Mouse (Mus musculus) cerebellum, postnatal 14 days (tissue): Measurements from ENCODE around the gene Lpar3.

Source experiments
- DNase-seq, 2 experiments: peaks; one replicate each; pipeline ENCODE4 v3.0.0; 2021; ENCODE audit warnings: mixed read lengths in 2 of 2

Lpar3 gene

DNA sequence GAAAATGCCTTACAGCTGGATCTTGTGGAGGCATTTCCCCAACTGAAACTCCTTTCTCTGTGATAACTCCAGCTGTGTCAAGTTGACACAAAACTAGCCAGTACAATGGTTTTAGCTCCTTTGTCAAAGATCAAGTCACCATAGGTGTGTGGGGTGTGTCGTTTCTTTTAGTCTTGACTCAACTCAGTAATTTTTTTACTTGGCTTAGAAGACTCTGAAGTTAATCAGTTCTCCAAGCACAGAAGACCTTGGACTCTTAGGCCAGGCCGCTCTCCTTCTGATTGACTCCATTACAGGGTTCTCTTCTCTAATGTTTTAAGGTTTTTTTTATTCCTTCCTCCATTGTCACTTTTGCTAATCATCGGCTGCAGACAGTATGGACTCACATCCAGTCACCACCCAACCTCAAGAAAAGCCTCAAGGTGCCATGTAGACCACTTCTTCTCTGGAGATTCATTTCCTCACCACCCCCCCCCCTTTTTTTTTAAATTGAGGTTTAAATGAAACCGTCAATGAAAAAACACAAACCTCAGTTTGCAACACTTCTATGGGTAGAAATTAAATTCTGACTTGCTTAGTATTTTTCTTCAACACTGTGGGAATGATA lies 9.5 kb upstream of the Lpar3 start:
- no peak for DNase-seq

DNA sequence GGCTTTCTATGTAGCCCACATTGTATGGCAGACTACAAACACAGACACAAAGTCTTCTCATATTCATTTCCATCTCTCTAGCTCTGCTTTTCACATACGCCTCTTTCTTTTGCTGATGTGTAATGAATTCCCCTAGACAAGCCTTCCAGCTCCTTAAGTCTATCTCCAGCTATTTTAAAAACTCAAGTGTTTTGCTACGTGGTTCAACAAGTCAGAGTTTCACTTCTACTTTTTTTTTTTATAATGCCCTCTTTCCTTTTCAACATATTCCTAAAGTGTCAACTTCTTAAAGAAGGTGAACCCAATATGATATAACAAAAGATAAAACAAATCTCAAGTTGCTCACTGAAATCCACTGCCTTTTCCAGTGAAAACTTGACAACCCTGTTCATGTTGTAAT lies 8.8 kb upstream of the Lpar3 start:
- DNase-seq, result no peak

- no peak for DNase-seq
Observed at GRCm38 (mm10) chr3:146213336-146213735, 7.4 kb upstream of the Lpar3 start.

- no peak for DNase-seq
Observed at GRCm38 (mm10) chr3:146216561-146216960, 4.2 kb upstream of the Lpar3 start.

- DNase-seq, result no peak
Observed at GRCm38 (mm10) chr3:146224271-146224670, 3.5 kb downstream of the Lpar3 start.

GRCm38 (mm10) chr3:146225061-146225761 lies 4.4 kb downstream of the Lpar3 start:
- DNase-seq, result no peak

- DNase-seq, result no peak
Observed at GRCm38 (mm10) chr3:146227427-146227826, 6.7 kb downstream of the Lpar3 start.

GRCm38 (mm10) chr3:146228559-146229310 lies 8.0 kb downstream of the Lpar3 start:
- no peak for DNase-seq

- DNase-seq, result no peak
Observed at GRCm38 (mm10) chr3:146232708-146233107, 11.9 kb downstream of the Lpar3 start.

- DNase-seq, result no peak
Observed at GRCm38 (mm10) chr3:146233741-146234140, 13.0 kb downstream of the Lpar3 start.

GRCm38 (mm10) chr3:146234530-146234929 lies 13.8 kb downstream of the Lpar3 start:
- DNase-seq, result no peak

DNA sequence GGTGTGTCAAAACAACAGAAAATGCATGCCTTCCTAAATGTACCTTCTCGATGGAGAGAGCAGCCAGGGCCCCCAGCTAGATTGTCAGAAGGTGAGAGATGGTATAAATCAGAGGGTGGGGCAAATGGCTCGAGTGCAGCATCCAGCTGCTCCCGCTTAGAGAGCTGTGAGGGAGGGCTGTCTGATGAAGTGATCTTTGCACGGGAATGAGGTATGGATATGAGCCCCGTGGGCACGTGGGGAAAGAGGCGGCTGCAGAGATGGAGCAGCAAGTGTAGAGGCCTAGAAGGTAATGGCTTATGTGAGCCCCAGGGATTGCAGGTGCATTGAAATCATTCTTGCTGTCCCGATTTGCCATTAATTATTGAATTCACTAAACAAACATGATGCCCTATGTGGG lies 15.5 kb downstream of the Lpar3 start:
- DNase-seq, result no peak

DNA sequence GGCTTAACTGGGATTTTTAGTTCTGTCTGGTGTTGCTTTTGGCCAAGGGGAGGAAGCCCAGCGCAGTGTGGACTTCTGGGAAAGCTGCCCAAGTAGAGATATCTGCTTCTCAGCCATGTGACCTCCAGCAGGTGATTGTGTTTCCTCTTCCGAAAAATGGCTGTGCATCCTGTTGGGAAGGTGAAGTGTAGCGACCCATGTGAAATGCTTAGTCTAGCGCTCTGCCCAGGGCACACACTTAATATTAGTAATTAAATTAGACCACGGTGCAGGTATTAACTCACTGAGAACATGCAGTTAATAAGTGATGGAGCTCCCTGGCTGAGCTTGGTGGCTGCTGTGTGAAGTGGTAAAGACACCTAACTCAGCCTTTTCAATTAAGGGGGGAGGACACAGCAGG lies 16.9 kb downstream of the Lpar3 start:
- peak; percentile 45 to 48 for DNase-seq

DNA sequence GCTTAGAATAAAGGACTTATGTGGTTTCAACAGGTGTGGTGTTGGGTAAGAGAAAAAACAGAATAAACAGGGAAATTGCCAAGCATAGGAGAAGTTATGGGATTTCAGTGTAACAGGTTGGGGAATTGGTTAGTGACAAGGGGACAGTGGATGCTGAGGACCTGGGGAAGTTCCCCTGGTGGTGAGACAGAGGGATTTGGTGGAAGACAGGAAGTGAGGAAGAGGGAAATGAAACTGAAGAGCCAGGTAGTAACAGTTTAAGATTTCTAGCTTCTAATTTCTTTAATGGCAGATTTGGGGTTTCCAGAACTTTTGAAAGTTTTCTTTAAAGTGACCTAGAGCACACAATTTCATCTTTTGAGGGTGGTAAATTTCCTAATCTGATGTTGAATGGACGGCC lies 23.9 kb downstream of the Lpar3 start:
- DNase-seq, result no peak

DNA sequence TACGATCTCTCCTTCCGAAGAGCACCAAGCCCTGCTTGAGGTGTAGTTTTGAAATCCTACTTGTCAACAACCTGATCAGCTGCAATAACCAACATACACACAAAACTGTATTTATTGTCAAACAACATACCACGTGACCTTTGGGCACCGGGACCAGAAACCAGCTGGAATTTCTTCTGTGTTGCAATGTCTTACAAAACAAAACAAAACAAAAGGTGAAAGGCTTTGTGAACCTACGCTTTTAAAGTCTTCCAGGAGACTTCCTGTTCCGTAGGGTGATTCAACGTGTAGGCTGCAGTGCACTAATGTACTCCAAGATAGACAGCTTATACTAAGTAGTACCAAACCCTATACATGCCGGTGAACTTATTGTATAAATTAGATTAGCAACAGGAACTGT lies 25.8 kb downstream of the Lpar3 start:
- DNase-seq, result no peak

DNA sequence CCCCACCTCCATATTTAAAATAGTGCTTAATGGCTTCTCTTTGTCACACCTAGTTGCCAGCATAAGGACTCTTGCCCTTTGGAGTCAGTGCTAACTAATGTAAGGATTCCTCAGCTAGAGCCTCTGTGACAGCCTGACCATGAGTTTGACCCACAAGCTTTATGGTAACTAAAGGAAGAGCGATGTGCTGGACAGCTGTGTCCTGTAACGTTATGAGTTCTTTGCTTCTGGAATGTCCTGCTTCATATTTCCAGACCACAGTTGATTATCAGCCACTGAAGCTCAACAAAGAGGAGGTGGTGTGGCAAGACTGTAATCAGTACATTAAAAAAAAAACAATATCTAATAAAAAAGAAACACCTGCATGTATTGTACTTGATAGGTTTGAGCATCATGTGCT lies 26.2 kb downstream of the Lpar3 start:
- no peak for DNase-seq

- no peak for DNase-seq
Observed at GRCm38 (mm10) chr3:146249895-146250294, 29.1 kb downstream of the Lpar3 start.

- no peak for DNase-seq
Observed at GRCm38 (mm10) chr3:146251771-146252170, 31.0 kb downstream of the Lpar3 start.

- no peak for DNase-seq
Observed at GRCm38 (mm10) chr3:146253736-146254320, 33.1 kb downstream of the Lpar3 start.

DNA sequence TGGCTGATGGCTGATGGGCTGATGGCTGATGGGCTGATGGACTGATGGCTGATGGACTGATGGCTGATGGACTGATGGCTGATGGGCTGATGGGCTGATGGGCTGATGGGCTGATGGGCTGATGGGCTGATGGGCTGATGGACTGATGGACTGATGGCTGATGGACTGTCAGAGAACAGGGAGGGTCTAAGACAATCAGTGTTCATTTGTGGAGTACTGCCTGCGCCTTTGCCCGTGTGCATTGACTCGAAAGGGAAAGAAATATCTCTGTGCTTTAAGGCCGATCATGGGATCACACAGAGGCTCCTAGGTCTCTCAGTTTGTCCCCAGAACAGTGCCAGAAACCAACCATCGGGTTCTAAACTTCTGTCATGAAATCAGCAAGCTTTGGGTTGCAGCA lies 34.4 kb downstream of the Lpar3 start:
- DNase-seq, result no peak

GRCm38 (mm10) chr3:146257483-146258122 lies 36.8 kb downstream of the Lpar3 start:
- DNase-seq, result no peak

- no peak for DNase-seq
Observed at GRCm38 (mm10) chr3:146260203-146260602, 39.4 kb downstream of the Lpar3 start.

GRCm38 (mm10) chr3:146260845-146261244 lies 40.1 kb downstream of the Lpar3 start:
- DNase-seq, result no peak
